Mouse (Mus musculus) E14TG2a.4 (cell line): Measurements from ENCODE around the gene Ofcc1.

Experiments used
- CTCF ChIP-seq: conservative IDR thresholded peaks from 2 replicates; pipeline ENCODE4 v1.5.1; 2014; ENCODE audit warnings: low read length
- NANOG ChIP-seq: IDR thresholded peaks from 2 replicates; pipeline ENCODE4 v1.6.1; 2014; ENCODE audit warnings: borderline replicate concordance, low read length, mixed read lengths
- POU5F1 ChIP-seq: IDR thresholded peaks from 2 replicates; pipeline ENCODE4 v1.6.1; 2014; ENCODE audit warnings: low read length, borderline replicate concordance

DNA sequence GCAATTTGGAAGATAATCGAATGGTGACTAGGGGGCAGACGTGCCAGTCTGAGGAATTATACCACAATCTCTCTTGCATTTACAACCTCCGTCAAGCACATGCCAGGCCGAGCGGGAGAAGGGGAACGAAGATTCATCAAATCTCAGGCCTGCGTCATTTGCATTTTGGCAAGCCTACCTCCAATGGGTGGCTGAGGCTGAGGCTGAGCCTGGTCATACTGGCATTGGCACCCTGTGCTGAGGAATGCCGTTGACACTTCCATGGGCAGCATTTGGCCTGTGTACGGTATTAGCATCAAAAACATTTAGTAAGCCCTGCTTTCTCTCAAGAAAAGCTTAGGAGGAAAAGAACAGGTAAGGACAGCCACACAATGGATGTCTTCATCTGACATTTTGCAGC, 152.9 kb downstream of the Ofcc1 start:
- TF ChIP-seq NANOG, result no peak
- TF ChIP-seq CTCF, result no peak
- no peak for TF ChIP-seq POU5F1
